Mouse (Mus musculus): ENCODE measurements around the gene Nhp2.
"Not testable (repeated sequence)": the region's sequence is repeated elsewhere in the genome, so short reads cannot be mapped to it uniquely, and the experiment has no call there.

Nhp2 gene

DNA sequence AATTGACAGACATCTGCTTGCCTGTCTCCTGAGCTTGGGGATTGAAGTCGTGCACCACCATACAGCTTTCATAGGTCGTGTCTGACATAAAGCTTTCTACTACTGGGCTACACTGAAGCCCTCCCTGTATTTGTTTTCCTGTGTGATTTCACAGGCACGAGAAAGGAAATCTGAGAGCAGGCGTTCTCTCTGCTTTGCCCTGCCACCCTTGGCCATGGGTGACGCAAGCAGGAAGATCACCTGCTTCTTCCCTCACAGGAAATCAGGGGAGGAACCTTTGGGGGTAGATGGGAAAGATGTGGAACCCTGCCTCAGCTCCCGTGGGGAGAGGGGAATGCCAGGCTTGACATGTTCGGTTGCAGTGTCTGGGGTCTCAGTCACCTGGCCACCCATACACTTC lies 38.8 kb downstream of the Nhp2 start:
- DNase-seq (ENCODE audit: low spot score in 2 of 2): no peak

DNA sequence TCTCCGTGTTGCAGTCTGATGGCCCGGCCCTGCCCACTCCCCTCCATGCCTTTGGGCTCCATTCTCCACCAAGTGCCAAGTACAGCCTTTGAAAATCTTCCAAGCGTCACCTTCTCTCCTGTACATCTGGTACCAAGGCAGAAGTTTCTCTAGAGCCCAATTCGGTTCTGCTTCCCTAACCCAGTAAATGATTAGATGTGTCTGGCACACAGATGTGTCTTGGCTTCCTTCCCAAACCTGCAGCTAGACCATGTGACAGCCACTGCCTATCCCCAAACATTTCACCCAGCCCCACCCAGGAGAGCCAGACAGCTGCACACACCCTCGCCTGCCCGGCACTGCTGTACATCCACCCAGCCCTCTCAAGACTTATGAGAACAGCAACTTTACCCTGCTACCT lies 39.2 kb downstream of the Nhp2 start:
- no peak for DNase-seq (ENCODE audit: low spot score in 2 of 2)

DNA sequence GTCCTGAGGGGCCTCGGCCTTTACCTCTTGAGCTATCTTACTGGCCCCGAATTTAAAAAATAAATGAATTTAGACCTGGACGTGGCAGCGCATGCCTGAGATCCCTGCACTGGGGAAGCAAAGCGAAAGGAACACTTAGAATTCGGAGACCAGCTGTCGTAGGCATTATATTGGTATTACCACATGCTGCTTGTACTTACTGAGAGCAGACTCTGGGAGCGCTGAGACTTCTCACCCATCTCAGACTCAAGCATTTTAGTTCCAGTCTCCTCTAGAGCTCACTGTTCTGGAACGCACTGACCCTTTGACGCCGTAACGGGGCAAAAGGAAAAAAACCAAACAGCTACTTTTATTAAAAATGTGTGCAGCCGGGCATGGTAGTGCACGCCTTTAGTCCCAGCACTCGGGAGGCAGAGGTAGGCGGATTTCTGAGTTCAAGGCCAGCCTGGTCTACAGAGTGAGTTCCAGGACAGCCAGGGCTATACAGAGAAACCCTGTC lies 42.4 kb downstream of the Nhp2 start:
- no peak for DNase-seq (ENCODE audit: low spot score in 2 of 2)

DNA sequence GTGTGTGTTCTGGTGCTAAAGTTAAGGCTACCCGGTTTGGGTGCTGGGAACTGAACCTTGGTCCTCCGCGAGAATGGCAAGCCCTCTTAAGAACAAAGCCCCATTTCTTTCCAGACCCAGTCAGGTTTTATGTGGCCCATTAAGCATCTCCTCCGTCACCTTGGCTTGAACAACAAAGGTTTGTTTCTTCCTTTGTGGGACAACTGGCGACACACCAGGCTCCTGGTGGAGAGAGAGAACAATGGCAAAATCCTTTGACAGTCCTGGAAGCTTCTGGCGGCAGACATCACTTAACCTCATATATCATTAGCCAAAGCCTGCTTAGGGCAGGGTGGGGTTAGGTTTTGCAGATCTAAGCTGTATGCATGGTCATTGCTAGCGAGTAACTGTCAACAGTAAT lies 43.1 kb downstream of the Nhp2 start:
- DNase-seq (ENCODE audit: low spot score in 2 of 2): no peak

DNA sequence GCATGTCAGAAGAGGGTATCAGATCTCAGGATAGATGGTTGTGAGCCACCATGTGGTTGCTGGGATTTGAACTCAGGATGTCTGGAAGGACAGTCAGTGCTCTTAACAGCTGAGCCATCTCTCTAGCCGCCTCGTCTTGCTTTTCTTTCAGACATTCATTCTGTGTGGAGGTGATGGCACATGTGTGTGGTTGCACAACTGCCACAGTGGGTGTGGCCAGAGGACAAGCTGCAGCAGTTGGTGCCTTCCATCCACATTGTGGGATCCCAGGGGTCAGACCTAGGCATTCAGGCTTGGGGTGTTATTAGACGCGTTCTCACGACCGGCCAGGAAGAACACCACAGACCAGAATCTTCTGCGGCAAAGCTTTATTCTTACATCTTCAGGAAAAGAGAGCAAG lies 45.2 kb downstream of the Nhp2 start:
- DNase-seq (ENCODE audit: low spot score in 2 of 2): not testable (repeated sequence)

DNA sequence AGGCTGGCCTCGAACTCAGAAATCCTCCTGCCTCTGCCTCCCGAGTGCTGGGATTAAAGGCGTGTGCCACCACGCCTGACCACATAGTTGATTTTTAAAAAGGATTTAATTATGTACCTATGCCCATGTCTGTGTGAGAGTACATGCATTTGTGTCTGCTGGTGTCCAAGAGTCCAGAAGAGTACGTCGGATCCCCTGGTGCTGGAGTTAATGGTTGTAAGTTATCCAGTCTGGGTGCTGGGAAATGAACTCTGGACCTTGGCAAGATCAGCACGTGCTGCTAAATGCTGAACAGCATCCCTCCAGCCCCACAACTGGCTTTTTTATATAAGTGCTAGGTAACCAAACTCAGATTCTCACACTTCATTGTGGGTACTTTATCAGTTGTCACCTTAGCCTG lies 51.3 kb downstream of the Nhp2 start:
- DNase-seq (ENCODE audit: low spot score in 2 of 2): no peak

DNA sequence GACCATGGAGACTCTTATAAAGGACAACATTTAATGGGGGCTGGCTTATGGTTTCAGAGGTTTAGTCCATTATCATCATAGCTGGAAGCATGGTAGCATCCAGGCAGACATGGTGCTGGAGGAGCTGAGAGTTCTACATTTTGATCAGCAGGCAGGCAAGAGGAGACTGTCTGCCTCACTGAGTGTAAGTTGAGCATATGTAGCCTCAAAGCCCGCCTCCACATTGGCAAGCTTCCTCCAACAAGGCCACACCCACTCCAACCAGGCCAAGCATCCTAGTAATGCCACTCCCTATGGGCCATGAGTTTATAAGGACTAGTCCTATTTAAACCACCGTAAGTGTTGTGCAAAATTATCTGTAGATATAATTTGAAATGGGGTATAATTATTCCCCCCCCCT lies 51.8 kb downstream of the Nhp2 start:
- no peak for DNase-seq (ENCODE audit: low spot score in 2 of 2)

DNA sequence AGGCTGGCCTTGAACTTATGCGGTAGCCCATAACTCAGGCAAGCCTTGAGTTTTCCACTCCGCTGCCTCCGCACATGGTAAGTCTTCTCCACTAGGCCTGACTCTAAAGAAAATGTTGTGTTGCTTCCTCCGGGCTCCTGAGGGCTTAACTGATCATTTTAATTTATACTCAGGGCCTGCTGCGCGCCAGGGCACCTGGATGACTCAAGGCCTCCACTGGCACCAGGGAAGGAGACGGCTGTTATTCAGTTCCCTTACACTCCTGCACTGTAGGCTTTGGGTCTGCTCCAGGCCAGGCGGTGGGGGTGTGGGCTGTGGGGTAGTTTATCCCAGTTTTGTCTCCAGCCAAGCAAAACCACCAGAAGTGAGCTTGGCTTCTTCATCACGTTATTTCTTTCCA lies 53.8 kb downstream of the Nhp2 start:
- no peak for DNase-seq (ENCODE audit: low spot score in 2 of 2)

Data from cerebellum, postnatal 4 days (tissue).